In the genomic region with DNA sequence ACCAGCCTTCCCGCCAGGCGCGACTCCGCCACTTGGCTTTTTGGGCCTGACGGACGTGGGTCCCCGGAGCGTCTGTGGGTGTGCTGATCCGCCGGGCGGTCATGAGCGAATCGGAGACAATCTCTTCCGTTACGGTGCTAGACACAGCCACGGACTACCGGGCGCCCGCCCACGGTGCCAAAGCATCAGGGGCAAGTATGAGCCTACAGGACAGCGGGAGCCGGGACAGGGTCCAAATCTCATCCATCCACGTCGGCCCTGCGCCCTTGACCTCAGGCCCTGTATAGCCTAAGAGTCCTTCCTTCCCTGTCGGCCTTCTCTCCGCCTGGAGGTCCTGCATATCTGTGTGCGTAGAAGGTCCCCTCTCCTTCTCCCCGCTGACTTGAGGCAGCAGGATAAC, we compare ENCODE assay signal across 7 mouse cellular contexts. TPM values are rescaled to one million over a fixed set of nuclear protein-coding genes. Genes with fewer than 3 reads are reported as not detected.
DNase-seq lines count a peak whose midpoint lies in the region; ATAC-seq lines count a peak whose summit lies in the region.

A gene (plus strand): TSS at position 301 of the 400 bp plus-strand sequence.

- H3K36me3 ChIP-seq in lung, embryonic 16.5 days (ENCODE audit: control insufficient read depth, insufficient read depth, low read length): peaks cover 21% of the 10 kb centered on the region
- peaks cover 58% of the 10 kb centered on the region for H3K36me3 ChIP-seq in forebrain, embryonic 13.5 days (ENCODE audit: poor library complexity, severe bottlenecking)
- H3K36me3 ChIP-seq in limb, embryonic 13.5 days: peaks cover 55% of the 10 kb centered on the region
- peaks cover 16% of the 10 kb centered on the region for H3K36me3 ChIP-seq in stomach, embryonic 15.5 days

- no peak within 1 kb of the TSS for H3K9ac ChIP-seq in lung, embryonic 16.5 days (ENCODE audit: low read length)
- H3K9ac ChIP-seq in forebrain, embryonic 13.5 days: no peak within 1 kb of the TSS
- no peak within 1 kb of the TSS for H3K9ac ChIP-seq in limb, embryonic 13.5 days
- H3K9ac ChIP-seq in stomach, embryonic 15.5 days: no peak within 1 kb of the TSS

- ATAC-seq in lung, embryonic 16.5 days (ENCODE audit: low read depth): no peak
- peak; percentile 20; the same call in 1 of the 2 replicates for ATAC-seq in forebrain, embryonic 13.5 days
- ATAC-seq in limb, embryonic 13.5 days (ENCODE audit: low FRiP score, low read depth): no peak
- no peak for ATAC-seq in stomach, embryonic 15.5 days (ENCODE audit: insufficient read depth, low FRiP score, low read depth)

- H3K27ac ChIP-seq in lung, embryonic 16.5 days (ENCODE audit: low read length): no peak within 1 kb of the TSS
- H3K27ac ChIP-seq in forebrain, embryonic 13.5 days: no peak within 1 kb of the TSS
- no peak within 1 kb of the TSS for H3K27ac ChIP-seq in limb, embryonic 13.5 days
- H3K27ac ChIP-seq in stomach, embryonic 15.5 days: no peak within 1 kb of the TSS

- peak within 1 kb of the TSS; percentile 37 for H3K4me2 ChIP-seq in lung, embryonic 16.5 days (ENCODE audit: low read depth, low read length)
- peak within 1 kb of the TSS; percentile 37 for H3K4me2 ChIP-seq in forebrain, embryonic 13.5 days
- peak within 1 kb of the TSS; percentile 51 for H3K4me2 ChIP-seq in limb, embryonic 13.5 days (replicated peaks)
- peak within 1 kb of the TSS; percentile 43 for H3K4me2 ChIP-seq in stomach, embryonic 15.5 days

- H3K4me3 ChIP-seq in lung, embryonic 16.5 days (ENCODE audit: low read length): 0 out of 2 replicates have a peak within 1 kb of the TSS, but pooled peaks have one; percentile 16
- H3K4me3 ChIP-seq in forebrain, embryonic 13.5 days: peak within 1 kb of the TSS; percentile 16
- peak within 1 kb of the TSS; percentile 20 for H3K4me3 ChIP-seq in limb, embryonic 13.5 days
- H3K4me3 ChIP-seq in stomach, embryonic 15.5 days (replicated peaks): peak within 1 kb of the TSS; percentile 18; the same call in 1 of the 2 replicates

- H3K9me3 ChIP-seq in lung, embryonic 16.5 days (ENCODE audit: control insufficient read depth, low read length): peaks cover 56% of the 10 kb centered on the region
- peaks cover 79% of the 10 kb centered on the region for H3K9me3 ChIP-seq in forebrain, embryonic 13.5 days (replicated peaks)
- peaks cover 70% of the 10 kb centered on the region for H3K9me3 ChIP-seq in limb, embryonic 13.5 days
- peaks cover 5% of the 10 kb centered on the region; the same call in 1 of the 2 replicates for H3K9me3 ChIP-seq in stomach, embryonic 15.5 days

- no peak for DNase-seq in lung, postnatal 4 days
- no peak for DNase-seq in urinary bladder, postnatal 4 days (ENCODE audit: low spot score in 2 of 2)
- no peak for DNase-seq in thymus, postnatal 0 days (ENCODE audit: low spot score)

- 42% methylated on average over 29 of the region's 29 CpGs for WGBS in lung, embryonic 16.5 days
- 49% methylated on average over 27 of the region's 29 CpGs for WGBS in forebrain, embryonic 13.5 days
- whole genome bisulfite sequencing in limb, embryonic 13.5 days: 49% methylated on average over 29 of the region's 29 CpGs
- 37% methylated on average over 29 of the region's 29 CpGs for WGBS in stomach, embryonic 15.5 days

- no peaks in the 10 kb centered on the region for H3K4me1 ChIP-seq in lung, embryonic 16.5 days (replicated peaks; ENCODE audit: control insufficient read depth, insufficient read depth, low read length)
- H3K4me1 ChIP-seq in forebrain, embryonic 13.5 days: no peaks in the 10 kb centered on the region
- no peaks in the 10 kb centered on the region for H3K4me1 ChIP-seq in limb, embryonic 13.5 days
- H3K4me1 ChIP-seq in stomach, embryonic 15.5 days: 0 out of 2 replicates have a peak, but pooled peaks cover 4% of the 10 kb centered on the region

- no peaks in the 10 kb centered on the region; the same call in 1 of the 2 replicates for H3K27me3 ChIP-seq in lung, embryonic 16.5 days (ENCODE audit: control insufficient read depth, insufficient read depth, low read depth, low read length)
- H3K27me3 ChIP-seq in forebrain, embryonic 13.5 days: no peaks in the 10 kb centered on the region
- H3K27me3 ChIP-seq in limb, embryonic 13.5 days: peaks cover 17% of the 10 kb centered on the region
- no peaks in the 10 kb centered on the region for H3K27me3 ChIP-seq in stomach, embryonic 15.5 days (replicated peaks)

RNA-seq across cellular contexts. Expression of the gene that starts here (rescaled TPM):
- polyA plus RNA-seq in lung, embryonic 16.5 days (2015; fragmentation: Nextera tagmentation; extraction: Ambion mirVana): not detected in 2 replicates
- polyA plus RNA-seq in forebrain, embryonic 13.5 days (2015; fragmentation: Nextera tagmentation; extraction: Ambion mirVana): not detected in 2 replicates
- not detected in 2 replicates for polyA plus RNA-seq in limb, embryonic 13.5 days (2015; fragmentation: Nextera tagmentation; extraction: Ambion mirVana)
- not detected in 2 replicates for polyA plus RNA-seq in stomach, embryonic 15.5 days (2015; fragmentation: Nextera tagmentation; extraction: Ambion mirVana)
- not detected in 2 replicates for polyA plus RNA-seq in thymus, postnatal 0 days (2015; fragmentation: Nextera tagmentation; extraction: Ambion mirVana)

Comparison
In these comparisons a context has a peak if more than half of its experiments do, and no peak if none do; other contexts are left out.
1. Peak in ATAC-seq, H3K4me3 ChIP-seq and H3K4me2 ChIP-seq in forebrain, embryonic 13.5 days; RNA of the gene not detected or under 1 TPM.